Mouse (Mus musculus): Measurements from ENCODE around the gene Gm13889.

DNA sequence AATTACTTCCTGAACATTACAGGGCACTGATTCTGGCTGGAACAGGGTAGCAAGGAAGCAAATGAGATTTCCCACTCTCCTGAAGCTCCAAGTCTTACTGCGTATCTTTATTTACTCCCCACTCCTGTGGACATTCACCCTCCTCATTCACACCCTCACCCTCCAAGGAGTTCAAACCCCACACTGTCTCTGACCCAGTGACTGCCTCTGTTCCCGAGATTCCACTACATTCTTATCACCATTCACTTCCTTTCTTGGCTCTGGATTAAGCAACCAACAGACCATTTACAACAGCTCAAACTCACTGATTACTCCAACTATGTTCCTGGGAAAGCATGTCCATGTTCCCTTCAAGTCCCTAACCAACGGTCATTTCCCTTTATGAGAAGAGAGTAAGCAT lies 34.3 kb upstream of the Gm13889 start:
- TF ChIP-seq CTCF (IDR thresholded peaks at IDR 0.05; ENCODE audit: low read depth) (no peak), EP300 (IDR thresholded peaks at IDR 0.05; ENCODE audit: low read depth) (no peak)

Data from heart, postnatal 0 days (tissue).